Mouse (Mus musculus) limb, embryonic 14.5 days (tissue): ENCODE data around the gene C1qtnf9. TPM values are rescaled to one million over a fixed set of nuclear protein-coding genes. Genes with fewer than 3 reads are reported as not detected.

Experiments
- ATAC-seq: fragments of 200-750 bp; cut with Nextera tagmentation; 2 replicates; pipeline ENCODE4 v1.8.0; 2017; ENCODE audit warnings: low read depth, moderate number of reproducible peaks, moderate TSS enrichment; ENCODE audit not compliant: low FRiP score
- DNase-seq: peaks from one replicate; pipeline ENCODE4 v3.0.0-alpha.2; 2015; ENCODE audit warnings: low spot score
- H3K27ac ChIP-seq: fragments of 300-500 bp; sonication (generic); replicated peaks from 2 replicates; pipeline ENCODE4 v1.5.1; 2014; ENCODE audit warnings: low read depth, mild to moderate bottlenecking, low read length, moderate library complexity, mixed read lengths
- H3K27me3 ChIP-seq: fragments of 300-500 bp; sonication (generic); 2 replicates; pipeline ENCODE4 v1.6.1; 2014; ENCODE audit warnings: low read length, mixed read lengths; ENCODE audit not compliant: control insufficient read depth, insufficient read depth
- H3K36me3 ChIP-seq: fragments of 300-500 bp; sonication (generic); 2 replicates; pipeline ENCODE4 v1.6.1; 2014; ENCODE audit warnings: mild to moderate bottlenecking, low read length, moderate library complexity, mixed read lengths; ENCODE audit not compliant: control insufficient read depth, insufficient read depth
- H3K4me1 ChIP-seq: fragments of 300-500 bp; sonication (generic); 2 replicates; pipeline ENCODE4 v1.6.1; 2014; ENCODE audit warnings: antibody characterized with exemption, low read length, mixed read lengths; ENCODE audit not compliant: control insufficient read depth, insufficient read depth
- H3K4me2 ChIP-seq: fragments of 300-500 bp; sonication (generic); replicated peaks from 2 replicates; pipeline ENCODE4 v1.6.1; 2014; ENCODE audit warnings: low read depth, mild to moderate bottlenecking, low read length, moderate library complexity; ENCODE audit not compliant: severe bottlenecking
- H3K4me3 ChIP-seq: fragments of 300-500 bp; sonication (generic); replicated peaks from 2 replicates; pipeline ENCODE4 v1.5.1; 2014; ENCODE audit warnings: low read length
- H3K9ac ChIP-seq: fragments of 300-500 bp; sonication (generic); 2 replicates; pipeline ENCODE4 v1.6.1; 2014; ENCODE audit warnings: mild to moderate bottlenecking, low read depth, low read length, moderate library complexity; ENCODE audit not compliant: severe bottlenecking
- H3K9me3 ChIP-seq: fragments of 300-500 bp; sonication (generic); 2 replicates; pipeline ENCODE4 v1.6.1; 2016; ENCODE audit warnings: low read length; ENCODE audit not compliant: control insufficient read depth
- POLR2A ChIP-seq: fragments of 200-500 bp; IDR thresholded peaks from 2 replicates; pipeline ENCODE4 v1.8.0; 2012; ENCODE audit warnings: inconsistent platforms, mild to moderate bottlenecking, moderate library complexity, borderline replicate concordance; ENCODE audit not compliant: insufficient read depth, insufficient read length; ENCODE audit errors: extremely low read depth
- WGBS: fragments of 180-500 bp; shearing (Covaris S2); extraction: QIAGEN DNeasy Blood & Tissue Kit; methylation state at CpG from one replicate; pipeline ENCODE4 v1.1.7; 2014; 5-methylcytosine and 5-hydroxymethylcytosine counted together
- polyA plus RNA-seq, 2 experiments: library from polyadenylated mRNA; depleted of rRNA in 1 of 2; stranded (reverse) in 1 of 2; unstranded in 1 of 2; fragments of >200 nt; fragmentation: Nextera tagmentation in 1 of 2; extraction: Ambion mirVana in 1 of 2; gene quantifications; 2 replicates each; pipeline versions ENCODE4 v1.2.1 to v1.2.3; 2012 to 2014

Gene C1qtnf9
- polyA plus RNA-seq, 2 experiments, result 0.78 to 2.1 TPM

DNA sequence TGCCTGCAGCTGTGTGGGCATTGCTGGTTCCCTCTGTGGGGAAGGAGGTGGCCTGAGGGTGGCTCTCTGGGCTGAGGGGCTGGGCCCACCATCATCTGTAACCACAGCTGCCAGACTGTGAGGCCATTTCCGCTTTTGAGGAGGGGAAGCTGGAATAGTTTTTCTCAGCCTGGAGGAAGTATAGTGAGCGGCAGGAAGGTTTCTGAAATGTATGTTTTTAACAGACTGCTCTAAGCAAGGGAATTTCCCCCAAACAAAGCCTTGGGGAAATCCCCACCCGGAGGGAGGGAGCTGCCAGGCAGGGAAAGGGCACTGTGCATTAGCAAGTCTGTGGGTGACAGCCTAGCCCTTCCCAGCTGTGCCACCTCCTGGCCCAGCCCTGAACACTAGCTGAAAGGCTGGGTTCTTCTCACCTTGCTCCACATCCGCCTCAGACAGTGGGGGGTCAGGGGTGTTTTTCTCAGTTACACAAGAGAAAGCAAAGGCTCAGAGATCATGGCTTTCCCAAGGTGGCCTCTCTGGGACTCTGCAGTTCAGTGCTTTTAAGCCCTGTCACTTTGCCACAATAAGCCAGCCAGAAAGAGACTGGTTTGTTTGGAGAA is 31.2 kb upstream of the C1qtnf9 start:
- Histone ChIP-seq H3K36me3 (no peaks in the 10 kb centered on the region), H3K4me1 (peaks cover 45% of the 10 kb centered on the region), H3K9ac (no peak overlapping the region; the same call in 1 of the 2 replicates), H3K4me3 (no peak overlapping the region), H3K4me2 (peak overlapping the region; percentile 25), H3K27ac (peak overlapping the region; percentile 87), H3K9me3 (no peaks in the 10 kb centered on the region), H3K27me3 (no peaks in the 10 kb centered on the region)
- WGBS, result 8% methylated on average over 4 of the region's 4 CpGs
- TF ChIP-seq POLR2A, result no peak
- peak; percentile 47 for ATAC-seq
- DNase-seq, result no peak

DNA sequence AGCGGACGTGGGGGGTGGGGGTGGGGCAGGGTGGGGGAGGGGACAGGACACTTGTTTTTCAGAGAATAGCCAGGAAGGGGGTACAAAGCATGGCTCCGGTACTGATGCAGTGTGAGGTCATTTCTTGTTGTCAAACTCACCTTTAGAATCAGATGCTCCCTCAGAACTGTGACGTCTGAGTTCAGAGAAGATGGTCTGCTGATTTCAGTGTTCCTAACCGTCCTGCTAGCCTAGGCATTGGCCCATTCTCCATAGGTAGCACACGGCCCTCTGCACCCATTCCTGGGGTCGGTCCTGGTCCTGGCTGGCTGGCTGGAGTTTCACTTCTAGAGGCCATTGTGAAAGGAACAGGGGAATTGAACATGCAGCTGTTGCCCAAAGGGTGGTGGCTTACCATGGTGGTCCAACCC is 30.7 kb upstream of the C1qtnf9 start:
- Histone ChIP-seq H3K4me3 (no peak overlapping the region), H3K4me1 (peaks cover 48% of the 10 kb centered on the region), H3K36me3 (no peaks in the 10 kb centered on the region), H3K9me3 (no peaks in the 10 kb centered on the region), H3K9ac (no peak overlapping the region), H3K27ac (peak overlapping the region; percentile 87), H3K27me3 (no peaks in the 10 kb centered on the region), H3K4me2 (peak overlapping the region; percentile 25; the same call in 1 of the 2 replicates)
- WGBS, result 36% methylated on average over 7 of the region's 7 CpGs
- TF ChIP-seq POLR2A, result no peak
- DNase-seq (no peak), ATAC-seq (no peak)

DNA sequence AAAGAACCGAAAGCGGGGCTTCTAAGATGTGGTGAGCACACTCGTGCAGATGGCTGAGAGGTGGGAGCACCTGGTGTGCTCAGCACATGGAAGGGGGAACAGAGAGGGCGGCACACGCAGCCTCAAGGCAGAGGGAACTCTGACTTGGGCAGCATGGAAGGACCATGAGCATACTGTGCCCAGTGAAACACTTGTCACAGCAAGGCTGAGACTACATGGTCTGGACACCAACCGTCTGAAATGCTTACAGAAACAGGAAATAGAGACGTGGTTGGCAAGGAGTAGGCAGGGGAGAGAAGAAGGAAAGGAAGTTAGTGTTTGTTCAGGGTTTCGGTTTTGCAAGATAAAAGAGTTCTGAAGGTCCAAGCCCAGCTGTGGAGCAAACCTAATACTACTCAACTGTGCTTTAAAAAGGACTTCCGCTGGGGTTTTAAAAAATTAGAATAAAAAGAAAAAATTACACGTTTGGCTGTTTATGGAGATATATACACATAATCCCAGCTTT is 29.4 kb upstream of the C1qtnf9 start:
- no peak for DNase-seq
- Histone ChIP-seq H3K4me3 (no peak overlapping the region), H3K9ac (no peak overlapping the region), H3K27ac (peak overlapping the region; percentile 52), H3K4me1 (peaks cover 44% of the 10 kb centered on the region), H3K27me3 (no peaks in the 10 kb centered on the region), H3K9me3 (no peaks in the 10 kb centered on the region), H3K4me2 (no peak overlapping the region), H3K36me3 (no peaks in the 10 kb centered on the region)
- 52% methylated on average over 10 of the region's 10 CpGs for WGBS
- no peak for ATAC-seq
- no peak for TF ChIP-seq POLR2A

DNA sequence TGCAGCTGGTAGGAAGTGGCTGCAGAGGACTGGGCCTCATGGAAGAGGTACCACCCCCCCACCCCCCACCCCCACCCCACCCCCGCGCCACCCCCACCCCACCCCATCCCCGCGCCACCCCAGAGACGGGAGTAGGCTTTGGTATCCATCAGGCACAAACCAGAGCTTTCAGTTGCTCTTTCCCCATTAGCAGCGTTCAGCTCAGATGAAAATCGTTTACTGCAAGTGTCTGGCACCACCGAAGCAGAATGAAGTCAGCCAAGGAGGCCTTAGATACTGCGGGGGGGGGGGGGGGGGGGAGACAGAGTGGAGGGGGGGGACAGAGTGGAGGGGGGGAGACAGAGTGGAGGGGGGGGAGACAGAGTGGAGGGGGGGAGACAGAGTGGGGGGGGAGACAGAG is 28.8 kb upstream of the C1qtnf9 start:
- Histone ChIP-seq H3K9me3 (no peaks in the 10 kb centered on the region), H3K27me3 (no peaks in the 10 kb centered on the region), H3K36me3 (no peaks in the 10 kb centered on the region), H3K9ac (no peak overlapping the region), H3K4me2 (no peak overlapping the region), H3K4me3 (no peak overlapping the region), H3K27ac (peak overlapping the region; percentile 55; the same call in 1 of the 2 replicates), H3K4me1 (peaks cover 40% of the 10 kb centered on the region)
- TF ChIP-seq POLR2A, result no peak
- ATAC-seq (peak; percentile 38; the same call in 1 of the 2 replicates), DNase-seq (no peak)
- WGBS, result 3% methylated on average over 8 of the region's 9 CpGs

DNA sequence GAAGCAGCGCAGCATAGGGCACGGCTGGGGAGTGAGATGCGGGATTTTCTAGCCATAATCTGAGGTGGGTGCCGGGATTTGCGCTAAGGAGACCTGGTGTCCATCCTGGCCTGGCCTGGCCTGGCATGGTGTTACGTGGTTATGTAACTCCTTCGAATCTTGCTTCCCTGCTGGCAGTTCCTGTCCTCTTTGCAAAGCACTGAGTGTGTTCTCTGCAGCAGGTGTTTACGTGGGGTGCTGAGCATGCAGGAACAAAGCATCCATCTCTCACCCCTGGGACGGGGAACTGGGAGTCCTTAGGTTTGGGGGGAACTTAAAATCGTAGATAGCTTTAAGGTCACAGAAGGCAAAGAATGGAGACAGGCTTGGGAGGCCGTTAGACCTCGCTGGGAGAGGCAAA is 28.3 kb upstream of the C1qtnf9 start:
- WGBS, result 47% methylated on average over 12 of the region's 12 CpGs
- H3K36me3 ChIP-seq, result no peaks in the 10 kb centered on the region
- no peak overlapping the region for H3K4me3 ChIP-seq
- peaks cover 40% of the 10 kb centered on the region for H3K4me1 ChIP-seq
- H3K4me2 ChIP-seq, result no peak overlapping the region
- H3K27ac ChIP-seq, result peak overlapping the region; percentile 55; the same call in 1 of the 2 replicates
- H3K27me3 ChIP-seq, result no peaks in the 10 kb centered on the region
- no peak overlapping the region for H3K9ac ChIP-seq
- ATAC-seq (no peak), DNase-seq (no peak)
- TF ChIP-seq POLR2A, result no peak
- H3K9me3 ChIP-seq, result no peaks in the 10 kb centered on the region

DNA sequence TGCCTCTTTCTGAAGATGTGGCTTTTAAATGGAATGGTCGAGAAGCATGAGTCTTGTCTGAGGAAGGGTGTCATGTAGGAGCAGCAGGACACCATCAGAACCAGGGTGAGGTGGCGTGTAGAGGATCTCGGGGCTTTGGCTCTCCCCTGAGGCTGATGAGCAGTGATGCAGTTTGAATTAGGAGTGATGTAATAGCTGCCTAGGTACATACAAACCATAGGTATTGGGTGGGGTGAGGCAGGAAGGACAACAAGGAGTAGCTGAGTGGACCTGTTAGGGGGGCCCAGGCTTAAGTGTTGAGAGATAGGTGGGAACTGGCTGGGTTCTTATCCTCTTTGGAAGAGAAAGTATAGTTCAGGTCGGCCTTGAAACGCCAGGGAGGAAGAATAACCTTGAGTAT is 27.4 kb upstream of the C1qtnf9 start:
- H3K36me3 ChIP-seq, result no peaks in the 10 kb centered on the region
- no peak overlapping the region for H3K4me2 ChIP-seq
- peaks cover 37% of the 10 kb centered on the region for H3K4me1 ChIP-seq
- no peaks in the 10 kb centered on the region for H3K9me3 ChIP-seq
- H3K4me3 ChIP-seq, result no peak overlapping the region
- DNase-seq (no peak), ATAC-seq (no peak)
- H3K27ac ChIP-seq, result no peak overlapping the region
- no peaks in the 10 kb centered on the region for H3K27me3 ChIP-seq
- no peak overlapping the region for H3K9ac ChIP-seq
- WGBS, result 83% methylated on average over 5 of the region's 5 CpGs
- no peak for TF ChIP-seq POLR2A
